Mouse (Mus musculus) neutrophil, adult 5-6 weeks (primary cell): ENCODE results near the gene Icam1. TPM values are rescaled to one million over a fixed set of nuclear protein-coding genes. Genes with fewer than 3 reads are reported as not detected.

Experiments
- ATAC-seq: fragments of 151-379, 151-347 bp; 2 replicates; pipeline ENCODE4 v1.8.0; 2017; ENCODE audit warnings: mild to moderate bottlenecking, moderate TSS enrichment; ENCODE audit not compliant: insufficient number of reproducible peaks, poor library complexity, low FRiP score, severe bottlenecking; ENCODE audit errors: extremely low read depth
- total RNA-seq: library from RNA; stranded (forward); fragments of 200-1000 nt; gene quantifications from 2 replicates; pipeline ENCODE4 v1.2.3, GENCODE M21; 2017

Icam1 gene
- total RNA-seq, result 34.6 and 36.9 TPM in 2 replicates

DNA sequence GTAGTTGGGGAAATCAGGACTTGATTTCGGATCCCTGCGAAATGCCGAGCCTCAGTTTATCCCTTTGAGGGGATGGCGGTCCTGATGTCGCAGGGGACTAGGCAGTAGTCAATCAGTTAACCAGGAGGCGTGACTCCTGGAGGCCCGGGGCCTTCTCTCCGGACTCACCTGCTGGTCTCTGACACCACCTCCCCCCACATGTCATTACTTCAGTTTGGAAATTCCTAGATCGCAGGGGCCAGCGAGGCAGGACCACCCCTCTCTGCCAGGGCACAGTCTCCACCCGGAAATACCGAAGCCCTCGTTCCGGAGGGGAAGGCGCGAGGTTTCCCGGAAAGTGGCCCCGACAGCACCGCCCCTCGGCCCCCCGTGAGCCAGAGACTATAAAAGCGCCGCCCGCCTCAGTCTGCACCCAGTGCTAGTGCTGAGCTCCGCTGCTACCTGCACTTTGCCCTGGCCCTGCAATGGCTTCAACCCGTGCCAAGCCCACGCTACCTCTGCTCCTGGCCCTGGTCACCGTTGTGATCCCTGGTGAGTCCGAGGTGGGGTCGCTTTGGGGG lies at the start of gene Icam1:
Gene Icam1, plus strand, starts transcription at position 415 of the 560 bp plus-strand sequence.
- peak; percentile 46 for ATAC-seq

DNA sequence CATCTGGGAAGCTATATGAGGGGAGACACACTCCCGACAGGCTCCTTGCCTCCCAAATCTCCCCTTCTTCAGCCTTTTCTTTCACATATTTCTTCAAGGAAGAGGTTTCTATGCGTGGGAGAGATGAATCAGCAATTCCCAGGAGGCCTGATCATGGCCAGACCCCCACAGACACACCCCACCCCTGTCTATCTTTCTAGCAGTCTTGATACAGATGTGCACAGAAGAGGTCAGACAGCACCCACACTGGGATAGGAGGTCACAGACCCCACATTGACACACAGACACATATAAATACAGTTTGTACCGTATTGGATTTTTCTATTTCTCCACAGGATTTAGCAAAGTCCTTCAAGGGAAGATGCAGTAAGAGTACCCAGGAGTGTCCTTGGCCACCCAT lies 49.8 kb upstream of the Icam1 start:
- no peak for ATAC-seq

DNA sequence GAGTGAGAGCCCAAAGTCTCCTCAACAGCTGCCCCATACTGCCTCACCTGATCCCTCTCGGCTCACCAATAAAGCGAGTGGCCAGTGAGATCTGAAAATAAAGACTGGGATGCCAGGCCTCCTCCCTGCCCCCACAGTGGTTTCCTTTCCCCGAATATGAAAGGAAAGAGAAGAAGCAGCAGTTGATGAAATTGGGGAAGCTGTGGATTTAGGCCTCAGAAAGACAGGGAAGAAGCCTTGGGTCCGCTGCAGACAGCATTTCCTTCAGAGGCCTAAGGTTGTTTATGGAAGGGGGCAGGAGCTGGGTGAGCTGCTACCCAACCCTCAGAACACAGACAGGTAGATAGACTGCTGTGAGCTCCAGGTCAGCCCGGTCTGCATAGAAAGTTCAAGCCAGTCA lies 49.0 kb upstream of the Icam1 start:
- no peak for ATAC-seq

DNA sequence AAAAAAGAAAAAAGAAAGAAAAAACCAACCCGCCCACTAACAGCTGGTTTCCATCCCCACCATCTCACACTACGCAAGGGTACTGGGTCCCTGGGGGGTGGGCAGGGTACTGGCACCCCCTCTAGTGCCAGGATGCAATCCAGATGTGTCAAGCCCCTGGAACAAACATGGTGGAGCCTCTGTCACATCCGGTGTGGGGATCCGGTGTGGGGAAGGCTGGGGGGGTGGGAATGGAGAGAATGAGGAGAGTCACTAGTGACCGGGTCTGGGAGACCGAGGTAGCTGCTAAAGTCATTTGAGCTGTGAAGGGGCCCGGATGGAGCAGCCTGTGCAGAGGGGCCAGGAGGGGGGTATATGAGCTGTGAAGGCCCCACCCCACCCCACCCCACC lies 44.0 kb upstream of the Icam1 start:
- no peak for ATAC-seq

DNA sequence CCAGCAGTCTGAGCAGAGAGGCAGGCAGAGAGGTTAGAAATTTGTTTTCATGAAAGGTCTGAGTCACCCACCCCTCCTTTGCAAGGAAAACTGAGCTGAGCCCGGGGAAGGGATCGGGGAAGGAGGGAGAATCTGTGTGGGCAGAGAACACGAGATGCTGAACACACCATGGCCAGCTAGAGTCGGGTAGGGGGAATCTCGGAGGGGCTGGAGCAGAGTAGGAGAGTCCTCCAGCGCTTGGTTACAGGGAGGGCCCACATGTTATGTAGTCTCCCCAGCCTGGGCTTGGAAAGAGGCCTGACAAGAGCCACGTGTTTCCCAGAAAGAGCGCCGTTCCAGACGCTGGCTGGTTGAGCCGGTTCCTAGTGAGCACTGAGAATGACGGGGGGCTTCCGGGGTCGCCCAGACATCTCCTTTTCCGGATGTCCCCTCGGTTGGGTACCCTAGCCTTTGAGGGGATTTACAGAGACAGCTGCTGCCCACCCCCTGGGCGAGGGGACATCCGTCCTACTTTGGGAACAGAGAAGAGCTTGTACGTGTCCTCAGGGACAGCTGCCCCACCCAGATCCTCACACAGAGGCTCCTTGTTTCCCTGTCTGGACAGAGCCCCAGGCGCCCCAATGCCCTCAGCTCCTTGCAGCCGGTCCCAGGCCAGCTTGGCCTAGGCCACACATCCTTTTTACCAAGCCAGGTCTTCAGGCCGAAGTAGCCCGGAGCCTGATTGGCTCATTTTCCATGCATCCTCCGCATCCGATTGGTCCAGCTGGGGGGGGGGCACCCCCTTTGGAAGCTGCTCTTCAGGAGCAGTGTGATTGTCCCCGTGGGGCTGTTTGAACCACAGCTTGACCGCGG lies 43.4 kb upstream of the Icam1 start:
- no peak for ATAC-seq

DNA sequence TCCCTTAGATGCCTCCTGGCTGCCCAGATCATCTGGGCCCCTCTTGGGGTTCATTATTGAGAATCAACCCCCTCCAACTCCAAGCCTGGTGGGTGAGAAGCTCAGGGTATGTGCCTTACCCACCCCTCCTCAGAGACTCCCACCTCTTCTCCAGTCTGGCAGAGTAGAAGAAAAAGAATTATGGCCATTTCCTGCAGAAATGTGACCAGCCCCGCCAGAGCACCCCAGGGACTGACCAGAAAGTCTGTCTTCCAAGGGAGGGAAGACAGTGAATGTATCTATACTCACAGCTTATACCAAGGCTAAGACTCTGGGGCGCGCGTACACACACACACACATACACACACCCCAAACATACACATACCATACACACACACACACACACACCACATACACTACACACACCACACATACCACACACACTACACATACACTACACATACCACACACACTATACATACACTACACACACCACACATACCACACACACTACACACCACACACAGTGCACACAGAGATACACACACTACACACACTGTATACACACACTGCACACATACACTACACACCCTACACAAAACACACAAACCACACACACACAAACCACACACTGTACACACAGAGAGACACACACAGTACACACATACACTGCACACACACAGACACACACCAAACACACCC lies 42.6 kb upstream of the Icam1 start:
- ATAC-seq, result no peak

DNA sequence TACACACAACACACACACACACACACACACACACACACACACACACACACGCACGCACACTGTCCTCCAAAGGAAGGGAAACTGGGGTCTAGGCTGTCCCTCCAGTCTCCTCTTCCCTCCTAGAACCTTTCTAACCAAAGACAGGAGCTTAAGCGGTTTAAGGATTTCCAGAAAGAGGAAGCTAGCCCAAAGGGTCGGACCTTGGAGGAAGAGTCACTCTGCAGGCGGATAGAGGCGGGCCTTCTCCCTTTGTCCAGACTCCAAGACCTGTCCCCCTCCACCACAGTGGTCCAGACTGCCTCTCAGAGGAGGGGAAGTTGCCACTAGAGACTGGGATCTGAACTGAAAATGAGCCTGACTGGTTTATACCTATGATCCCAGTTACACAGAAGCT lies 42.1 kb upstream of the Icam1 start:
- ATAC-seq, result peak; percentile 17; the same call in 1 of the 2 replicates

DNA sequence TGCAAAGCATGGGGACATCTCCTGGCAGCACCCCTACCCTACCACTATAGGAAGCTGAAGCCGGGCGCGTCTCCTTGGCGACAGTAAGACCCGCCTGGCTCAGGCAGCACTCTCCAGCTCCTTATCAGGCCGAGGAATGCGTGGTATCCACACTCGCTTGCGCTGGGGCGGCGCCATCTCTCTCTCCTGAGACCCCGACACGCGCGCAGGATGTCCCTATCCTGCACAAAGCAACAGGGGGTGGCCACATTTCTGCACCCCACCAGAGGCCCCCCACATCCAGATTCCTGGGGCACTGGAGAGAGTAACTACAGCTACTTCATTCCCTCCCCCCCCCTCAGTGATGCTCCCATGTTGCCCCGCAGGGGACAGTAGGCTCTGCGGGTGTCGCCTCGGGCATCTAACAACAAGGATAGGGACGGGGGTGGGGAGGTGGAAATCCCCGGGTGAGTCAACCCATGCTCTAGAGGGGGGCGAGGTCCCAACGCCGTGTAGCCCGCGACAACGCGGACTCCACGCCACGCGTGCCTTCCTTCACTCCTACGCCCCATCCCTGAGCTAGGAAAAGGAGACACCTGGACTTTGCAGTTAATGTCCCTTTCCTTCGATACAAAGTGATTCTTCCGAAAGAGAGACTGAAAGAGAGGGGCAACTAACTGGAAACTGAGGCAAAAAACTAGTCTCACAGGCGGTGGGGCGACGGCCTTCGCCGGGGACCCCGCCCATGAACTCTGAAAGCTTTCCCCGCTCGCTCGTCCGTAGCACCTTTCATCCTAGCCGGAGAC lies 40.2 kb upstream of the Icam1 start:
- ATAC-seq, result no peak

DNA sequence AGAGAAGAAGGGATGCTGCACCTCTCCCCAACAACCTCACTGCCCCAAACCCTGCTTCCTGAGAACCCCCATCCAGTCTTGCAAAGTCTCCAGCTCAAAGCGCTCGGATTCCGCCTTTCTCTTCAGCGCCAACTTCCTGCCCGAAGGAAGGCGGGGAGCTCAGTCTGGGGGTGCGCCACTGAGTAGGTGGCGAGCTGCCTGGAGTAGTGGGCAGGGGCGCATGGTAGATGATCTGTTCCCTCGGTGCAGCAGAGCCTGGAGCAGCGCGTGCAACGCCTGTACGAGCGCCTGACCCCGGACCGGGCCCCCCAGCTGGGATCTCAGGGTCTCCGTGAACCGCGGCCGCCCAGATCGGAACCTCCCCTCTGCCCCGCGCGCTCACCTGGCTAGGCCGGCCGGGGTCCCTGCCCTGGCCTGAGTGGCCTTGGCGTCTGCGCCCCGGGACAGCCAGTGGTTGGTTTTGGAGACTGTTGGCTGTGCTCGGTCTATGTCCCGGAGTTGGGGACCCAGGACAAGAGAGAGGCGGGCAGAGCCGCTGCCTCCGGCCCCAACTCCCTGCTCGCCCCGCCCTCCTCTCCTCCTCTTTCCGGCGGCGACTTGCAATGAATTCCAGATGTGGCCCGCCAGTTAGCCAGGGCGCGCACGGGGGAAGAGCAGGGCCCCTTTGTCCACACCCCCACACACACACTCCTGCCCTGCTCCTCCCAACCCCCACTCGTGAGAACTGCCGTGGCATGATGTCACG lies 39.4 kb upstream of the Icam1 start, which contains the start of gene S1pr2:
Gene S1pr2, minus strand, starts transcription at position 566 of the 745 bp plus-strand sequence.
- peak; percentile 66 for ATAC-seq

DNA sequence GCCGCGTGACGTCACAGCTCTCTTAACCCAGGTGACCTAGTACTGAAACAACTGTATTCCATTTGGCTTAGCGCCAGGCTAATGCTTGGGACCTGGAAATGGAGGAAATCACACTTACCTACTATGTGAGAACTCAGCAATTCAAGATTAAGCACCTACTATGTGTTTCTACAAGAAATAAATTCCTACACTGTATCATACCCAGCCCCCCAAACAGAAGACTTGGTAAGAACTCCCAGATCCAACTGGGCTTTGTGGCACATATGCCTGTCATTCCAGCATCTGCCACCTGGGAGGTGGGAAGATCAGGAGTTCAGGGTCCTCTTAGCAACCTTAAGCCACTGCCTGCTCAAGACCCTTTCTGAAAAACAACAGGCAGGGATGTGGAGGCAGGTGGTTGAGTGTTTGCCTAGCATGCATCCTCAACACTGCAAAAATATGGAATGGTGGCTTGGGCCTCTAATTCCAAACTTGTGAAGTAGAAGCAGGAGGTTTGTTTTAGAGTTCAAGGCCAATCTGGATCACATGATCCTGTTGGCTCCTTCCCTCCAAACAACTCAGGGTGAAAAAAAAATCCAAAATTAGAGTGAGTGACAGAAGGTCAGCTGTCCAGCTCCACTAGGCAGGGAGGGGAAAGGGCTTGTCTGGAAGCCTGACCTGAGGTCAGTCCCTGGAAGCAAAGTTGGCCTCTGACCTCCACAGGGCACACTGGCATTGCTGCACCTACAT lies 38.7 kb upstream of the Icam1 start:
- no peak for ATAC-seq

DNA sequence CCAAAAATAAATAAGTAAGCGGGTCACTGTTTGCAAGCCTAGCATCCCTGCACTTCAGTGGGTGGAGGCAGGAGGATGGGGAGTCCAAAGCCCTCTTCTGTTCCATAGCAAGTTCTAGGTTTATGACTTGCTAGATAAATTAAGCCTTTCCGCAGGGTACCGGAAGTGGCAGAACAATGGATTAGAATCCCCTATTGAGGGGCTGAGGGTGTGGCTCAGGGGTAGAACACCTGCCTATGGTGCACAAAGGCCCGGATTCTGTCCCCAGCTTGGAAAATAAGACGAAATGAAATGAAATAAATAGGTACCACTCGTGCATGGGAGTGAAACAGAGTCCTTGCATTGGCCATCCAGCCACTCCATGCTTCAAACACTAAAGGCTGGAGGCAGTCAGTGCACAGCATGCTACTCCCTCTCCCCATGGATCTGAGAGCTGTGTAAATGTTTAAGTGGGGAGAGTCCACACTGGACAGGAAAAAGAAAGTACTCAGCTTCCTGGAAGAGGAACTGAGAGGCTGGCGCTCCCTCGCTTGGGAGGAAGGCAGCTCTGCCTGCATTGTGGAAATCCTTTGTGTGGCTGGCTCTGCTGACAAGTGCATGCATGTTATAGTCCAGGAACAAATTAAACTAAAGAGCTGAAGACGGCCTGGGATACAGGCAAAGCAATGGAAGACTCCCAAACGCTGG lies 37.2 kb upstream of the Icam1 start:
- no peak for ATAC-seq

DNA sequence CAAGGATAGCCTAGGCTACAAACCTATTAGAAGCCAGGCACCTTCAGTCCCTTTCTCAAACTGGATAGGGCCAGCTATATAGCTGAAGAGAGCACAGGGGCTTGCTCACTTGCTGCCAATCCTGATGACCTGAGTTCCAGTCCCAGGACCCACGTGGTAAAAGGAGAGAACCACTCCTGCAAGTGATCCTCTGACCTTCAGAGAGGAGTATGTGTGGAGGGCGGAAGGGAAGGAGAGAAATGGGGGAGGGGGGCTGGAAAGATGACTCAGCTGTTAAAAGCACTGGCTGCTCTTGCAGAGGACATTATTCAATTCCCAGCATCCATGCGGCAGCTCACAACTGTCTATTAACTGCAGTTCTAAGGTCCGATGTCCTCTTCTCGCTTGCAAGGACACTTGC lies 36.6 kb upstream of the Icam1 start:
- ATAC-seq, result no peak

DNA sequence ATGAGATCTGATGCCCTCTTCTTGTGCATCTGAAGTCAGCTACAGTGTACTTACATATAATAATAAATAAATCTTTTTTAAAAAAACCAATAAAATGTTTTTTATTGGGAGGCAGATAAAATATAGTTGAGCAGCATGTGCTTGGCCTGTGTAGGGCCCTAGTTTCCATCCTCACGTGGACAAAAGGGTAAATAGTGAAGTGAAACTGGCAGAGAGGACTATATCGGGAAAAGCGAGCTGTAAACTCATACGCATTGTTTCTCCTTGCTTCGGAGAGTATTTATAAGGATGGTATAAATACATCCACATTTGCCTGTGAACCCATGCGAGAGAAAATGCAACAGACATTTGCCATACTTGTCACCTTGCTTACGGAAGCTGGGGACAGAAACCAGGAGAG lies 36.0 kb upstream of the Icam1 start:
- no peak for ATAC-seq

DNA sequence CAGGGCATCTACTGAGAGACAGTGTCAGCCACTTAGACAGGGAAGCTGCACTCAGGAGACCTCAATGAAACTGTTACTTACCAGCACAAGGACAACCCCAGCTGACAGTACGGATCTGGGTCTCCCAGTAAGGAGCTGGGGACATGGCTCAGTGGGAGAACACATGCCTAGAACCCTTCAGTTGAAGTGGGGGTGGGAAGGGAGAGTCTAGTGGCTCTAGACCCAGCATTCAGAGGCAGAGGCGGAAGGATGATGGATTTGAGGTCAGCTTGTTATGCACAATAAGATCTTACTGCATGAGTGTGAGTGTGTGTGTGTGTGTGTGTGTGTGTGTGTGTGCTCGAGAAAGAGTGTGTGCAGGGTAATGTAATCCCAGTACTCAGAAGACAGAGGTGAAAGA lies 33.6 kb upstream of the Icam1 start:
- no peak for ATAC-seq

DNA sequence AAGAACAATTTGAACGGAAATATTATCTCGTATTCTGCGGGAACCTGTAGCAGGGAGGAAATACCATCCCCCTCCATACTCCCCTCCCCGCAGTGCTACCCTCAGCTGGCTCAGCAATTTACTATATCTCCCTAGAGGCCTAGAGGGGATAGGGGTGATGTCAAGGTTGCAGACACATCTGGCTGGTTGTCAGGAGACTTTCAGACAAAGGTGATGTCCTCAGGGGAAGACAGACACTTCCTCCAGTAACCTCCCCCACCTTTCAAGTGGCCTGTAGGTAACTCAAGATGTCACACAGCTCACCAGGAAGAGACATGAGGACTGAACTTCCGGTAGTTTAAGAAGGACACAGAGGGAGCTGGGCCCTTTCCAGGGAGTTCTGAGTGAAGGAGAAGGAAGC lies 32.6 kb upstream of the Icam1 start:
- ATAC-seq, result no peak

DNA sequence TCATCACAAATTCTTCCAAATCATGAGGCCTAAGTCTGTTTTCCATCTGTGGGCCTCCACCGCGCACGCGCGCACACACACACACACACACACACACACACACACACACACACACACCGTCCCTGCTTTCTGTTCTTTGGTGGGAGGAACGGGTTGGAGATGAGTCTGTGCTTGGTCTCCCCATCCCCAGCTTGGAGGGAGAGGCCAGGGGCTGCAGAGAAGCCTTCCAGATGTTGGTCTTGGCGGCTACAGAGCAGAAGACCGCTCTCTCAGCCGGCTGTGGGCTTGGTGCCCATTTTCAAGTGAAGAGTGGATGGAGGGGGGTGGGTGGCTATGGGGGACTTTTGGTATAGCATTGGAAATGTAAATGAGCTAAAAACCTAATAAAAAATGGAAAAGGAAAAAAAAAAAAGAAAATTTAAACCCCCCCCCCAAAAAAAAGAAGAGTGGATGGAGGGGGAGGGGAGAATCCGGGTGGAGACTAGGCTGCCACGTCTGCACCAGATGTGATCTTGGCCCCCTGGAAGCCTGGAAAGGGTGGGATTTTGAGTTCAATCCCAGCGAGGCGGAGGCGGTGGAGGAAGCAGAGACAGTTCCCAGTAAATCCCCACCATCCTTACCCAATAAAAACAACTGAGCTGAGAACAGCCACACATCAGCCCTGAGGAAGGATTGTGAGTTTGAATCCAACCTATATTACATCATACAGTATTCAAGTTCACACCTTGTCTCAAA lies 28.7 kb upstream of the Icam1 start:
- no peak for ATAC-seq

DNA sequence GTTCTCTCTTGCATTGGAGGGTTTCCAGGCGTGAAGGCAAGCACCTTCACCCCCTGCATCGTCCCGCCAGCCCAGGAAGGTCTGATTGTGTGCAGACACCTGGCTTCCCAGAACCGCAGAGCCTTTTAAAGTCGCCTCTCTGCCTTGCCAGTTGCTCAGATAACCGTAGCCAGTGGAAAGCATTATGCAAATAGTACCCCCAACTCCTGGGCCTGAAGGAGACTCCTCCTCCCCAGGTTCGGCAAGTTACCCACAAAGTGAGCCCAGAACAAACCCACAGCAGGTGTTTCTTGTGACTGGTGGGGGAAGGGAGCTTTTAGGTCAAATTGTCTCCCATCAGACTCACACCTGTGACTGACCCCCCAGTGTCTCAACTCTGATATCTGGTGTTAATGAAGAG lies 27.8 kb upstream of the Icam1 start:
- no peak for ATAC-seq
